Mouse (Mus musculus) liver, embryonic 13.5 days (tissue): ENCODE measurements at regions not wholly inside any gene's neighbourhood (a gene's known extent, or its start where the extent isn't known, plus 50 kb on each side); places are given as distances from the start of the nearest gene placed in this dataset.

Experiments
- ATAC-seq: fragments of 200-750 bp; cut with Nextera tagmentation; 2 replicates; pipeline ENCODE4 v1.8.0; 2017; ENCODE audit warnings: low read depth, mild to moderate bottlenecking, moderate number of reproducible peaks, moderate library complexity
- DNase-seq: peaks from one replicate; pipeline ENCODE4 v3.0.0; 2022
- H3K27ac ChIP-seq: fragments of 300-500 bp; sonication (generic); 2 replicates; pipeline ENCODE4 v1.5.1; 2015; ENCODE audit warnings: moderate library complexity, mild to moderate bottlenecking, inconsistent platforms
- H3K27me3 ChIP-seq: fragments of 300-500 bp; sonication (generic); 2 replicates; pipeline ENCODE4 v1.6.1; 2015; ENCODE audit warnings: mild to moderate bottlenecking, inconsistent platforms
- H3K36me3 ChIP-seq: fragments of 300-500 bp; sonication (generic); 2 replicates; pipeline ENCODE4 v1.6.1; 2015; ENCODE audit warnings: mild to moderate bottlenecking, inconsistent platforms
- H3K4me1 ChIP-seq: fragments of 300-500 bp; sonication (generic); replicated peaks from 2 replicates; pipeline ENCODE4 v1.6.1; 2015; ENCODE audit warnings: inconsistent platforms
- H3K4me2 ChIP-seq: fragments of 300-500 bp; sonication (generic); 2 replicates; pipeline ENCODE4 v1.6.1; 2015; ENCODE audit warnings: inconsistent platforms, mild to moderate bottlenecking, moderate library complexity
- H3K4me3 ChIP-seq: fragments of 300-500 bp; sonication (generic); replicated peaks from 2 replicates; pipeline ENCODE4 v1.5.1; 2015; ENCODE audit warnings: mild to moderate bottlenecking, inconsistent platforms
- H3K9ac ChIP-seq: fragments of 300-500 bp; sonication (generic); 2 replicates; pipeline ENCODE4 v1.6.1; 2015; ENCODE audit warnings: mild to moderate bottlenecking, inconsistent platforms
- H3K9me3 ChIP-seq: fragments of 300-500 bp; sonication (generic); replicated peaks from 2 replicates; pipeline ENCODE4 v1.6.1; 2016; ENCODE audit warnings: inconsistent platforms
- WGBS: fragments of 180-500 bp; shearing (Covaris S2); methylation state at CpG from one replicate; pipeline ENCODE4 v1.1.7; 2015; ENCODE audit not compliant: insufficient replicate concordance; 5-methylcytosine and 5-hydroxymethylcytosine counted together

DNA sequence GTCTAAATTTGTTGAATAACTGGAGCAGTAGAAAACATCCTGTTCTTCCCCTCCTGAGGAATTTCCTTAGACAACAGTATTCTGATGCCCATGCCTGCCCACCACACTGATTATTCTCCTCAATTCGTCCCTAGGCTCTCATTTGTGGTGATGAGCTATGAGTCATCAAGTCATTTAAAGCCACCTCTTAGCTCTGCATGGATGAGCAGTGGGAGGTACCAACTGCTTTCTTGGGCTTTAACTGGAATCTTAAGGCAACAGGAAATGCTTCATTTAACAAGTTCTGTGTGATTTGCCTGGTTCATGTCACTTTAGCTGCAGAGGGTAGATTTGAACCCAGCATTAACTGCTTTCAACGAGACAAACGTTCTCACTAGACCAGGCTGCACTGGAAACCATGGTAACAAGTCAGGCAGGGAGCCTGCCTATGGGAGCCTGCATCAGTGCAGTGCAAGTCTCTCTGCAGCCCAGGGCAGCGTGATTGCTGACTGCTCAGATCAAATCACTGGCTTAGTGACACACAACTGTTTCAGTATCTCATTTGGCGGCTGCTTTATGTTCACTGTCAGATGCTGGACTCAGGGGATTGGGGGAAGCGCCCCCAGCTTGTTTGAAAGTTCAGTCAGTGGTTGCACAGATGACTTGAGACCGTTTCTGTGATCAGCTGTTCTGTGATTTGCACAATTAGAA lies 273.5 kb upstream of the Tle4 start:
- Histone ChIP-seq H3K4me2 (no peak overlapping the region), H3K27me3 (no peaks in the 10 kb centered on the region), H3K27ac (no peak overlapping the region), H3K9ac (no peak overlapping the region), H3K4me1 (no peaks in the 10 kb centered on the region), H3K9me3 (no peaks in the 10 kb centered on the region), H3K36me3 (no peaks in the 10 kb centered on the region), H3K4me3 (no peak overlapping the region)
- WGBS = 24% methylated on average over 7 of the region's 7 CpGs
- DNase-seq = no peak
- no peak for ATAC-seq

DNA sequence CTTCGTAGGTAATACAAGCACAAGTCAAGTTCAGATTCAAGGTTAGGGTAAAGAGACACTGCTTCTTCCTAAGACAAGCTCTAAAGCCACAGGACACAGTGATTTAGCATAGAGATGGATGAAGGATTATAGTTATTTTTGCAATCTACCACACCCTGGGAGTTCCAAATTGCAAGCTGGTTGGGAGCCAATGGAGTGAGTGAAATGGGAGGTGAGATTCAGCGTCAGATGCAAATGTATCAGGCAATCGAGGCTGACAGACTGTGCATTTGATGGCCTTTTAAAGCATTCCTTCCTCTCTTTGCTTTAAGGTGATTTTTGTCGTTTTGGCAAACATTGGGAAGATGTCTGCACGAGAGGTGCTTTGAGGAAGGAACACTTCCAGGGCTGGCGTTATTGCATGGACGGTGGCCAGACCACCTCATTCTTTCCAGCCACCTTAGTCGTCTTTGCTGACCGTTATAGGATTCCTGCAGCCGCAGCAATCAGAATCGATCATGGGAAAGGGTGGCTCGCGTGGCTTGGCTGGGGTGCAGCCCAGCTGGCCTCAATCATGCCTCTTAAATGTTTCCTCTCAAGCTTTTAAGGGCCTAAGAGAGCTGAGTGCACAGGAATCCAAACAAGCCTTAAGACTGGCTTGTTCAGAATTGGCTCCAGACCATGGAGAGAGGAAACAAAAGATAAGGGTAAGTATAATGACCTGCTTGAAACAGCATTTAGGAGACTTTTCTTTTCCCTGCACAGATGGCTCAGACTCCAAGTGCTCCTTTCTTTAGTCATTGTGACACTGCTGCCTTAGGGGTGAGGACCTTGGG lies 265.0 kb upstream of the Tle4 start:
- no peaks in the 10 kb centered on the region for H3K36me3 ChIP-seq
- H3K9ac ChIP-seq = no peak overlapping the region
- WGBS = 50% methylated on average over 13 of the region's 13 CpGs
- ATAC-seq (no peak), DNase-seq (no peak)
- no peaks in the 10 kb centered on the region for H3K9me3 ChIP-seq
- H3K4me2 ChIP-seq = no peak overlapping the region
- H3K4me1 ChIP-seq = no peaks in the 10 kb centered on the region
- H3K27ac ChIP-seq = no peak overlapping the region
- H3K4me3 ChIP-seq = no peak overlapping the region
- H3K27me3 ChIP-seq = no peaks in the 10 kb centered on the region

DNA sequence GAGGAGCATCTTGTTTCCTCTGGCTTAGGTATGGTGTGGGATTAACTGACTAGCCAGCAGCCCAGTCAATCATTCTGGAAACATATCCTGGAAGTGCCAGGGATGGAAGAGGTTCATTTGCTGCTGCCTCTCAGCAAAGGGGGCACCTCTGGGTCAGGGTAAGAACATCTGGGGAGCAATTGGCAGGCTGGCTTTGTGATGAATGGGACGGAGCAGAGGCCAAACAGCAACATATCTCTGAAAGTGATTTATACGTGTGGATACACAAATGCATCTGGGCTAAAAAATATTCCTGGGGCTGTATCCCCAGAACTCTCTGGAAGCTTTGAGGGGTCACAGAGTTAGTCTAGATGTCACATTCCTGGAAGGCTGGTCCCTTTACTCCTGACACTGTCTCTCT lies 257.2 kb upstream of the Tle4 start:
- H3K36me3 ChIP-seq = no peaks in the 10 kb centered on the region
- H3K4me1 ChIP-seq = no peaks in the 10 kb centered on the region
- no peaks in the 10 kb centered on the region for H3K9me3 ChIP-seq
- no peak overlapping the region for H3K4me3 ChIP-seq
- ATAC-seq = no peak
- H3K27me3 ChIP-seq = no peaks in the 10 kb centered on the region
- no peak for DNase-seq
- WGBS = 58% methylated on average over 2 of the region's 2 CpGs
- H3K27ac ChIP-seq = no peak overlapping the region
- no peak overlapping the region for H3K9ac ChIP-seq
- H3K4me2 ChIP-seq = no peak overlapping the region

- no peak overlapping the region for H3K9ac ChIP-seq
- DNase-seq (no peak), ATAC-seq (no peak)
- no peak overlapping the region for H3K4me3 ChIP-seq
- WGBS = 54% methylated on average over 4 of the region's 4 CpGs
- H3K27ac ChIP-seq = no peak overlapping the region
- no peaks in the 10 kb centered on the region for H3K9me3 ChIP-seq
- H3K27me3 ChIP-seq = no peaks in the 10 kb centered on the region
- H3K4me1 ChIP-seq = no peaks in the 10 kb centered on the region
- no peak overlapping the region for H3K4me2 ChIP-seq
- no peaks in the 10 kb centered on the region for H3K36me3 ChIP-seq
Measured at GRCm38 (mm10) chr19:14853416-14853815, 255.6 kb upstream of the Tle4 start.

DNA sequence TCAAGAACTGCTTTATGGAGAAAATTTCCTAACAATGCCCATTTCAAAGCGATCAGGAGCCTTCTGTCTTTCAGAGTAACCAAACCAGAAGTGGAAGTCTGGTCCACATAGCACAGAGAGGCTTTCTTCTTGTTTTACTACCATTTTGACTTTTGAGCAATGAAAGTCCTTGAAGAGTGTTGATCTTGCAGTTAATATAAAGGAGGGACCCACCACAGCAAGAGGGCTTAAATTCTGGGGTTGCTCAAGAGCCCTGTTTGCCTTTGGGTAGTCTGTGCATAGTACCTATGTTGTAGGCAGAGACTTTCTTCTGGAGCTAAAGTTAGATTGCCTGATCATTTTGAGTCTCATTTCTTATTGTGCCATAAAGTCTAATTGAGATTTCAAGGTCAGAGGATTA lies 251.7 kb upstream of the Tle4 start:
- Histone ChIP-seq H3K36me3 (no peaks in the 10 kb centered on the region), H3K27me3 (no peaks in the 10 kb centered on the region), H3K27ac (no peak overlapping the region), H3K4me2 (no peak overlapping the region), H3K9me3 (no peaks in the 10 kb centered on the region), H3K4me1 (no peaks in the 10 kb centered on the region), H3K9ac (no peak overlapping the region), H3K4me3 (no peak overlapping the region)
- DNase-seq = no peak
- no peak for ATAC-seq
- WGBS = 59% methylated on average over 1 of the region's 1 CpGs

- Histone ChIP-seq H3K27ac (no peak overlapping the region), H3K4me3 (no peak overlapping the region), H3K4me2 (no peak overlapping the region), H3K9me3 (no peaks in the 10 kb centered on the region), H3K4me1 (no peaks in the 10 kb centered on the region), H3K9ac (no peak overlapping the region), H3K36me3 (no peaks in the 10 kb centered on the region), H3K27me3 (no peaks in the 10 kb centered on the region)
- DNase-seq = no peak
- no peak for ATAC-seq
- 56% methylated on average over 4 of the region's 4 CpGs for WGBS
Measured at GRCm38 (mm10) chr19:14847120-14847519, 249.3 kb upstream of the Tle4 start.

DNA sequence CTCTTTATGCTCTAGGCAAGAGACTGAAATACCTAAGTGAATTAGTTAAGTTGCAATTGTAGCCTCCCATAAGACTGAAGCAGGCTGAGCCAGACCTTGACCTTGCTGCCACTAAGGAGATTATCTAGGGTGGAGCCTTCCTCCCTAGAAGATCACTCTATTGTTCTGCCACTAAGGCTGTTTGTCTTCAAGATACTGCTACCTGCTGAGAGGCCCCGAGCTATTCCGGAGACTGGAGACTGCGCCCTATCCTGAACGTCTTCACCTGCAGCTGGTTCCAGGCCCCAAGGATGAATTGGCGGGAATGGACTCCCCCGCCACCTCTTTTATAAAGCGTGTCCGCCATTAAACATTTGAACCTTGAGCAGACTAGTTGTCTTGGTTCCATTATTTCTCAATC lies 237.8 kb upstream of the Tle4 start:
- Histone ChIP-seq H3K4me1 (no peaks in the 10 kb centered on the region), H3K4me2 (no peak overlapping the region), H3K27ac (no peak overlapping the region), H3K9ac (no peak overlapping the region), H3K36me3 (no peaks in the 10 kb centered on the region), H3K9me3 (no peaks in the 10 kb centered on the region), H3K27me3 (no peaks in the 10 kb centered on the region), H3K4me3 (no peak overlapping the region)
- DNase-seq (no peak), ATAC-seq (no peak)
- WGBS = 66% methylated on average over 8 of the region's 8 CpGs

DNA sequence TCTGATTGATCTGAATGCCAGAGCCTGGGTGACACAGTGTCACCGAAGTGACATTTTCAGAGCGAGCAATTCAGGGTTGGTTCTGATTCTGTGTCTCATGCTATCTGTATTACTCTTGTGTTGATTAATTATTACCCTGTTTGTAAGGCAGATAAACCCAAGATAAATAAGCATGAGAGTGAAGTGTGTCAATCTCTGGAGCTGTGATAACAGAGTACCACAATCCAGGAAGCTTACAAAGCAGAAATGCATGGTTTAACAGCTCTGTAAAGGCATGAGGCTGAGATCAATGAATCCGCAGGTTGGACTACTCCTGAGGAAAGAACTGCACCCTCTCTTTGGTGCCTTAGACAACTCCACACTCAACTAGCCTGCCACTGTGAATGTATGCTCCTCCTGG lies 218.5 kb upstream of the Tle4 start:
- Histone ChIP-seq H3K9ac (no peak overlapping the region), H3K27me3 (no peaks in the 10 kb centered on the region), H3K36me3 (no peaks in the 10 kb centered on the region), H3K4me1 (no peaks in the 10 kb centered on the region), H3K9me3 (no peaks in the 10 kb centered on the region), H3K4me3 (no peak overlapping the region), H3K27ac (no peak overlapping the region), H3K4me2 (no peak overlapping the region)
- ATAC-seq = no peak
- no peak for DNase-seq
- 63% methylated on average over 3 of the region's 3 CpGs for WGBS

DNA sequence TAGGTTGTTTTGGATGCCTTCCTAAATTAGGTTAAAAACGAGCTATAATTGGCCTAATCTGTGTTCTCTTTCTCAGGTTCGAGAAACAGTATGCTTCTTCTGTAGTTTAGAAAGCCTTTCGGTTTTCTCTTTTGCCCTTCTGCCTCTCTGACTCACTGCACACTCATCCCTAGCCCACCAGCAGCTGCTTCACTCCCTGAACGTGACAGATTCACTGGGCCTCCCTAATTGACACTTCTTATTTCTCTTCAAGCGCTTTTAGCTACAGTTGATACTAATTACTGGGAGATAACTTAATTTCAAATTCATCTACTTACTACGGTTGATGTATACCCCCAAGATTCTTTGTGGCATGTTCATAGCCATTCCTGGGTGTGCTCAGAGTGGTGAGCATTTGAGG lies 208.9 kb upstream of the Tle4 start:
- no peak overlapping the region for H3K9ac ChIP-seq
- H3K4me1 ChIP-seq = no peaks in the 10 kb centered on the region
- ATAC-seq (no peak), DNase-seq (no peak)
- no peaks in the 10 kb centered on the region for H3K36me3 ChIP-seq
- no peaks in the 10 kb centered on the region for H3K9me3 ChIP-seq
- H3K4me3 ChIP-seq = no peak overlapping the region
- no peak overlapping the region for H3K4me2 ChIP-seq
- H3K27me3 ChIP-seq = no peaks in the 10 kb centered on the region
- H3K27ac ChIP-seq = no peak overlapping the region
- WGBS = 51% methylated on average over 6 of the region's 6 CpGs

- Histone ChIP-seq H3K4me1 (no peaks in the 10 kb centered on the region), H3K4me3 (no peak overlapping the region), H3K27me3 (no peaks in the 10 kb centered on the region), H3K4me2 (no peak overlapping the region), H3K36me3 (no peaks in the 10 kb centered on the region), H3K9me3 (no peaks in the 10 kb centered on the region), H3K9ac (no peak overlapping the region), H3K27ac (no peak overlapping the region)
- DNase-seq = no peak
- WGBS = 16% methylated on average over 5 of the region's 5 CpGs
- no peak for ATAC-seq
Measured at GRCm38 (mm10) chr19:14802909-14803650, 205.2 kb upstream of the Tle4 start.

GRCm38 (mm10) chr19:14801669-14802068 lies 203.8 kb upstream of the Tle4 start:
- DNase-seq (no peak), ATAC-seq (no peak)
- no peaks in the 10 kb centered on the region for H3K27me3 ChIP-seq
- no peak overlapping the region for H3K4me3 ChIP-seq
- no peak overlapping the region for H3K9ac ChIP-seq
- WGBS = 68% methylated on average over 8 of the region's 8 CpGs
- H3K27ac ChIP-seq = no peak overlapping the region
- H3K36me3 ChIP-seq = no peaks in the 10 kb centered on the region
- no peak overlapping the region for H3K4me2 ChIP-seq
- no peaks in the 10 kb centered on the region for H3K9me3 ChIP-seq
- no peaks in the 10 kb centered on the region for H3K4me1 ChIP-seq
